Mouse (Mus musculus): ENCODE results near the gene Adamts8.

DNA sequence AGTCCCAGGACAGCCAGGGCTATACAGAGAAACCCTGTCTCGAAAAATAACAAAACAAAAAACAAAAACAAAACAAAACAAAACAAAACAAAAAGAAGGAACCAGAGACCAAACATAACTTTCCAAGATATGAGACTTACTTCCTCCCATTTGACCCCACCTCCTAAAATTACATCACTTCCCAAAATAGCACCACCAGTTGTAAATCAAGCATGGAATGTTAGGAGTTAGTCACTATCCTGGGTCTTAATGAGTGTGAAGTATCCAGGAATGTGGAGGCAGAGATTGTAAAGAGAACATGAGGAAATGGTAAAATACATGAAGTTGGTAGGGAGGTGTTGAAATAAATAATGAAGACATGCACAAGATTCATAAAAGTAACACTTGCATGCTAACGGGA is 67.0 kb downstream of the Adamts8 start:
- TF ChIP-seq POLR2A (IDR thresholded peaks at IDR 0.05; ENCODE audit: control insufficient read depth, low read depth, low read length) = no peak
- TF ChIP-seq CTCF (IDR thresholded peaks at IDR 0.05; ENCODE audit: control insufficient read depth, insufficient read depth, insufficient replicate concordance, low read depth, low read length) = no peak

All from testis, adult 2 months (tissue).